Mouse (Mus musculus) lung, adult 2 months (tissue): Measurements from ENCODE around the gene Rock2.

ENCODE experiments used
- CTCF ChIP-seq: fragments of 200-500 bp; IDR thresholded peaks from 2 replicates; pipeline ENCODE4 v1.5.1; 2011; ENCODE audit warnings: mild to moderate bottlenecking, low read length, control low read depth; ENCODE audit not compliant: insufficient read depth
- POLR2A ChIP-seq: fragments of 200-500 bp; IDR thresholded peaks from 2 replicates; pipeline ENCODE4 v1.6.1; 2011; ENCODE audit warnings: low read depth, mild to moderate bottlenecking, control low read depth, low read length, borderline replicate concordance; ENCODE audit errors: extremely low read depth

GRCm38 (mm10) chr12:16895221-16895928 is 680 bp downstream of the Rock2 start:
- TF ChIP-seq CTCF (no peak), POLR2A (0 out of 2 replicates have a peak, but pooled peaks have one; percentile 3)
